Mouse (Mus musculus) neural tube, embryonic 11.5 days (tissue): ENCODE data around the gene Cnn3. TPM values are rescaled to one million over a fixed set of nuclear protein-coding genes. Genes with fewer than 3 reads are reported as not detected.

ENCODE experiments used
- ATAC-seq: fragments of 200-750 bp; cut with Nextera tagmentation; 2 replicates; pipeline ENCODE4 v1.8.0; 2017; ENCODE audit warnings: moderate number of reproducible peaks, mild to moderate bottlenecking, moderate TSS enrichment, moderate library complexity; ENCODE audit not compliant: insufficient read depth, low FRiP score, low TSS enrichment
- DNase-seq: peaks from one replicate; pipeline ENCODE4 v3.0.0-alpha.2; 2015; ENCODE audit warnings: low spot score
- H3K27ac ChIP-seq: fragments of 300-500 bp; sonication (generic); 2 replicates; pipeline ENCODE4 v1.5.1; 2014; ENCODE audit warnings: low read depth, mild to moderate bottlenecking, low read length
- H3K27me3 ChIP-seq: fragments of 300-500 bp; sonication (generic); 2 replicates; pipeline ENCODE4 v1.6.1; 2014; ENCODE audit warnings: mild to moderate bottlenecking, low read length, mixed read lengths; ENCODE audit not compliant: control insufficient read depth, insufficient read depth
- H3K36me3 ChIP-seq: fragments of 300-500 bp; sonication (generic); 2 replicates; pipeline ENCODE4 v1.6.1; 2014; ENCODE audit warnings: mild to moderate bottlenecking, low read length, moderate library complexity, mixed read lengths; ENCODE audit not compliant: control insufficient read depth, insufficient read depth
- H3K4me1 ChIP-seq: fragments of 300-500 bp; sonication (generic); 2 replicates; pipeline ENCODE4 v1.6.1; 2014; ENCODE audit warnings: low read length, mixed read lengths; ENCODE audit not compliant: control insufficient read depth, insufficient read depth
- H3K4me2 ChIP-seq: fragments of 300-500 bp; sonication (generic); 2 replicates; pipeline ENCODE4 v1.6.1; 2014; ENCODE audit warnings: low read depth, mild to moderate bottlenecking, moderate library complexity
- H3K4me3 ChIP-seq: fragments of 300-500 bp; sonication (generic); 2 replicates; pipeline ENCODE4 v1.5.1; 2014; ENCODE audit warnings: low read depth, low read length
- H3K9ac ChIP-seq: fragments of 300-500 bp; sonication (generic); 2 replicates; pipeline ENCODE4 v1.6.1; 2014; ENCODE audit warnings: mild to moderate bottlenecking, low read length
- H3K9me3 ChIP-seq: fragments of 300-500 bp; sonication (generic); 2 replicates; pipeline ENCODE4 v1.6.1; 2016; ENCODE audit warnings: low read length; ENCODE audit not compliant: control insufficient read depth
- WGBS: fragments of 180-500 bp; shearing (Covaris S2); extraction: QIAGEN DNeasy Blood & Tissue Kit; methylation state at CpG from one replicate; pipeline ENCODE4 v1.1.7; 2014; 5-methylcytosine and 5-hydroxymethylcytosine counted together
- polyA plus RNA-seq: library from polyadenylated mRNA; unstranded; fragments of >200 nt; fragmentation: Nextera tagmentation; extraction: Ambion mirVana; gene quantifications from 2 replicates; pipeline ENCODE4 v1.2.1, GENCODE M21; 2014

Gene Cnn3
- polyA plus RNA-seq, 1 experiment from 2014 or later: 1,106 TPM

DNA sequence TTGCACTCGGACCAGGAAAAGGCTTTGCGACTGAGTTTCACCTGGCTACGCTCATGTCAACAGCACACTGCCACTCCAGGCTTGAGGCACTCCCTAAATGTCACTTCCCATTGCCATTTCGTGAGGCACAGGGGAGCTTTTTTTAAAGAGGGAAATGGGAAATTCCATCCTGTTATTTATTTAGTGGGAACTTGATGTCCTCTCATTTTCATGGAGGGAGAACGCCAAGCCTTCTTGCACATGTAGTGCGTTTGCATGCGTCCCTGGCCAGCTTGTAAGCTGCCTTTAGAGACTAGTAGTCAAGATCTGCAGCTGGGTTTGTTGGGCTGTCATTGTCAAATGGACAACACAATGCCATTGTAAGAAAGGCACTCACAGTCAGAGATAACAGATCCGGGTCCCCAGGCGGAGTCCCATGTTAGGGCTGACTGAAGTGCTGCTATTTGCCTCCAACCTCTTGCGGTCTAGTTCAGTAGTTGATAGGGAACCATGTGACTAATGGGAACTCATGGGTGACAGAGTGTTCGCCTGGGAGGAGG lies 13.4 kb downstream of the Cnn3 start:
- Histone ChIP-seq H3K27ac (no peak overlapping the region), H3K4me1 (peaks cover 8% of the 10 kb centered on the region), H3K36me3 (peaks cover 13% of the 10 kb centered on the region), H3K9ac (no peak overlapping the region), H3K4me2 (no peak overlapping the region), H3K4me3 (no peak overlapping the region), H3K9me3 (peaks cover 3% of the 10 kb centered on the region; the same call in 1 of the 2 replicates), H3K27me3 (no peaks in the 10 kb centered on the region)
- 89% methylated on average over 11 of the region's 11 CpGs for WGBS
- no peak for DNase-seq
- ATAC-seq: no peak

DNA sequence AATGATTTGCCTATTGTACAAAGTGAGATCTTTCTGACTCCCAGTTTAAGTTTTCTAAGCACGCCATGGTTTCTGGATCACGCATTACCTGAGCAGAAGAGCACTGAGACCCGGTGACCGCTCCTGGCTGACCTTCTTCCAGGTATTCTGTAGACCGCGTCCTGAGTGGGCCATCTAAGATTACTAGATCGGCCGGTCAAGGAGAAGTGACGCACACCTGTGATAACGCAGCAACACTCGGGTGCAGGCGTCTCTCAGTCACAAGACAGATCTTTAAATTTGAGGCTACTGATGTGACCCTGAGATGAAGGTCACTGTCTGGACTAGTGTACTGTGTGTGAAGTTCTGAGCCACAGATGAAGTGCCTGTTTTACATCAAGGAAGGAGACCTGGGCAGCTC lies 15.2 kb downstream of the Cnn3 start:
- Histone ChIP-seq H3K9me3 (peaks cover 4% of the 10 kb centered on the region; the same call in 1 of the 2 replicates), H3K36me3 (peaks cover 15% of the 10 kb centered on the region), H3K9ac (no peak overlapping the region), H3K4me3 (no peak overlapping the region), H3K27me3 (no peaks in the 10 kb centered on the region), H3K27ac (no peak overlapping the region), H3K4me1 (no peaks in the 10 kb centered on the region), H3K4me2 (no peak overlapping the region)
- DNase-seq (no peak), ATAC-seq (no peak)
- 96% methylated on average over 12 of the region's 12 CpGs for WGBS

DNA sequence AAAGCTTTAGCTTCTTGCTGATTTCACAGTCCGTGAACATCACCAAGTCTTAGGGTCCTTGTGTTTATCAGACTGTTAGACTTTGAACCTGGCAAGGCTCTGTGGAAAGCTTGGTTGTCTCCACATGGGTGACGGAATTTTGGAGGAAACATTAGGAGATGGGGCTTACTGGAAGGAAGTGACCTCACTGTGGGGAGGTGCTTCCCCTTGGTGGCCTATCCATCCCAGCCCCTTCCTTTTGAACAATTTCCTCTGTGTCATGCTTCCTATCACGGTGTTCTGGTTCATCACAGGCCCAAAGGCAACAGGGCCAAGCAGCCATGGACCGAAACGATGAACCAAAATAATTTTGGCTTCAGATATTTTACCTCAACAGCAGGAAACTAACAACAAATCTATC lies 16.0 kb downstream of the Cnn3 start:
- 97% methylated on average over 5 of the region's 5 CpGs for WGBS
- H3K9ac ChIP-seq: no peak overlapping the region
- no peak overlapping the region for H3K4me3 ChIP-seq
- H3K27me3 ChIP-seq: no peaks in the 10 kb centered on the region
- no peaks in the 10 kb centered on the region for H3K4me1 ChIP-seq
- no peak overlapping the region for H3K27ac ChIP-seq
- H3K36me3 ChIP-seq: peaks cover 15% of the 10 kb centered on the region
- DNase-seq (no peak), ATAC-seq (no peak)
- no peak overlapping the region for H3K4me2 ChIP-seq
- peaks cover 4% of the 10 kb centered on the region; the same call in 1 of the 2 replicates for H3K9me3 ChIP-seq

DNA sequence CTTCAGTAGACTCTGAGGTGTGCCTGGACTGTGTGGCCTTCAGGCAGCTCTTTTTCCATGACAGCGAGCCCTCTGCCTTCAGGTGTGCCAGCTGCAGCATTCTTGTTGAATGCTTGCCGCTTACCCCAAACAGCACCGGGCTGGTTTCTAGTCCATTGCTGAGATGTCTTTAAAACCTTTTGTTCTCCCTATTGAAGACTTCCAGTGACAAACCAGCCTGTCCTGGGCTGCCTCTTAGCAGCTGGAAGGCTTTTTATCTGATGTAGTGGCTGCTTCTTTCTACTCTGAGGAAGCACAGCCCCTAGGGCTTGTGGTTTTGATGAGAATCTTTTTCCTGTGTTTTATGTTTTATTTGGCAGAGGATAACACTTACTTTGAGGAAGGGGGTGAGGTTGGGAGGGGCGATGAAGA lies 17.6 kb downstream of the Cnn3 start:
- H3K4me3 ChIP-seq: no peak overlapping the region
- WGBS: 92% methylated on average over 4 of the region's 4 CpGs
- peaks cover 15% of the 10 kb centered on the region for H3K36me3 ChIP-seq
- no peak overlapping the region for H3K27ac ChIP-seq
- ATAC-seq: no peak
- no peak overlapping the region for H3K9ac ChIP-seq
- no peak for DNase-seq
- no peak overlapping the region for H3K4me2 ChIP-seq
- no peaks in the 10 kb centered on the region for H3K27me3 ChIP-seq
- H3K4me1 ChIP-seq: peaks cover 11% of the 10 kb centered on the region
- H3K9me3 ChIP-seq: peaks cover 4% of the 10 kb centered on the region; the same call in 1 of the 2 replicates

DNA sequence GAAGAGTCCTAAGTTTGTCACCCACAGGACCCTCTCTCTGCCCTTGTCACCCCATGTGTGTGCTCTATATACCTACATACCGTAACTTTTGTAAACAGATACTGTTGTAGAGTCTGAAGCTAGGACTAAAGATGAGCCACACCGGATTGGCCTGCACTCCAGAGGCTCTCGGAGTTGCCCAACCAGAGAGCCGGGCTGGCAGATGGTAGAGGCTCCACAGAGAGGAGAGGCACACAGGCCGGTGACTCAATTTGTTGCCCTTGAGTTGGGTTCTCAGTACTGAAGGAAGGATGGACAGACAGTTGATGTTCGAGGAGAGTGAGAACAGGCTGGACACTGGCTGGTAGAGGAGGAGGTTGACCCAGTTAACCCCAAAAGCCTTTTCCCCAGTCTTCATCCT lies 18.1 kb downstream of the Cnn3 start:
- Histone ChIP-seq H3K9me3 (peaks cover 4% of the 10 kb centered on the region; the same call in 1 of the 2 replicates), H3K27me3 (no peaks in the 10 kb centered on the region), H3K36me3 (peaks cover 15% of the 10 kb centered on the region), H3K4me3 (no peak overlapping the region), H3K4me2 (no peak overlapping the region), H3K27ac (no peak overlapping the region), H3K9ac (no peak overlapping the region), H3K4me1 (peaks cover 11% of the 10 kb centered on the region)
- ATAC-seq (0 out of 2 replicates have a peak, but pooled peaks have one; percentile 6), DNase-seq (no peak)
- WGBS: 96% methylated on average over 6 of the region's 6 CpGs

DNA sequence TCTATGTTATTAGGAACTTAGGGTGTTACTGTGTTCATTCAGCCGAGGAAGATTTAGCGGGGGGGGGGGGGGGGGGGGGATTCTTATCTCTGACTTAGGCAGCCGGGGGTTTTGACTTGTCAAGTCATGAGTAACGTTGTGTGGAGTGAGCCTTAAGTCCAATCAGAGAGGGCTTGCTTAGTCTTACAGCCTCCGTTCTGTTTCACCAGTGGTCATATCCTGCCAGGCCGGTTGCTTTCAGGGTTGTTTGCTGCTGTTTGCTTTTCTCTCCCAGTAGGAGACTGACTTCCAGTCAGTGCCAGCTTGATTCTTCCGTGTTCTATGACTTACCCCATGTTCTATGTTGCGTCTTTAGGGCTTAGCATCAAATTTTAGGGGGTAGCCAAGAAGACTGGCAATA lies 20.2 kb downstream of the Cnn3 start:
- Histone ChIP-seq H3K4me2 (no peak overlapping the region), H3K27me3 (no peaks in the 10 kb centered on the region), H3K36me3 (peaks cover 17% of the 10 kb centered on the region), H3K4me1 (peaks cover 11% of the 10 kb centered on the region), H3K9ac (no peak overlapping the region), H3K27ac (no peak overlapping the region), H3K9me3 (peaks cover 4% of the 10 kb centered on the region; the same call in 1 of the 2 replicates), H3K4me3 (no peak overlapping the region)
- ATAC-seq (no peak), DNase-seq (no peak)
- 83% methylated on average over 7 of the region's 8 CpGs for WGBS

DNA sequence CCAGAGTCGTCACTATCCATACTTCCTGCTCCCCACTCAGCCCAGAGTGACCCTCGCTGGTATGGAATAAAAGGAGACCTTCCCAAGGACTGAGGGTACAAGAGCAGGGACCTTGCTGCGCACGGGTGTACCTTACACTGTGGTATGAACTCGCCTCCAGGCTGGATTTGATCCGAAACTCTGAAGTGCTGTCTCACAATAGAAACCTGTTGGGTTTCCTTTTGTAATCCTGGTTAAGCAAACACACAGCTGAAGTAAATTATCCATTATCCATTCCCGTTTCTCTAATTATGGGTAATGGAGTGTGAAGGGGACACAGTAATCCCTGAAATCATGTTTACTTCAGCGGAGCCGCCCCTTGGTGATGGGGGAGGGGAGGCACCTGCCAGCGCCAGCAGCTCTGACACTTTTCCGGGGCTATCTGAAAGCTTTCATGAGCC lies 21.8 kb downstream of the Cnn3 start:
- H3K9me3 ChIP-seq: peaks cover 4% of the 10 kb centered on the region; the same call in 1 of the 2 replicates
- peaks cover 11% of the 10 kb centered on the region for H3K4me1 ChIP-seq
- DNase-seq: no peak
- ATAC-seq: 0 out of 2 replicates have a peak, but pooled peaks have one; percentile 20
- no peak overlapping the region for H3K4me2 ChIP-seq
- WGBS: 39% methylated on average over 11 of the region's 11 CpGs
- H3K4me3 ChIP-seq: no peak overlapping the region
- no peak overlapping the region for H3K27ac ChIP-seq
- peaks cover 13% of the 10 kb centered on the region for H3K36me3 ChIP-seq
- H3K9ac ChIP-seq: no peak overlapping the region
- no peaks in the 10 kb centered on the region for H3K27me3 ChIP-seq

DNA sequence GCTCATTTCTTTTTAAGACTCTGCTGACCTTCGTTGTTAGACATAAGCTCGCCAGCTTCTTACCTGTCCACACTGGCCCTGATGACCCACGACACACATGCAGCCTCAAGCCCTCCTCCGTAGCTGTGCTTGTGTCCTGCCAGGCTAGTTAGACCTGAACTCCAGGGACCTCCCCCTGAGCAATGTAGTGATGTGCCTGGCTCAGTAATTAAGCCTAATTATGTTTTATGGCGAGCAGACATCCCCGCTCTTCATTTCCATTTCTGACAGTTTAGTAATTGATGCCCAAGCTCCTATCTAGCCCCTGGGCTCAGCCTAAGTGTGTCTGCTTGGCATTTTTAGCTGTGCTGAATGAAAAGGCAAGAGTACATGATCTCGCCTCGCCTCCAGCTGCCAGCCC lies 22.3 kb downstream of the Cnn3 start:
- Histone ChIP-seq H3K27ac (no peak overlapping the region), H3K27me3 (no peaks in the 10 kb centered on the region), H3K4me3 (no peak overlapping the region), H3K4me1 (peaks cover 11% of the 10 kb centered on the region), H3K9ac (no peak overlapping the region), H3K36me3 (peaks cover 13% of the 10 kb centered on the region), H3K9me3 (peaks cover 4% of the 10 kb centered on the region; the same call in 1 of the 2 replicates), H3K4me2 (no peak overlapping the region)
- no peak for DNase-seq
- 63% methylated on average over 8 of the region's 8 CpGs for WGBS
- peak; percentile 55; the same call in 1 of the 2 replicates for ATAC-seq

DNA sequence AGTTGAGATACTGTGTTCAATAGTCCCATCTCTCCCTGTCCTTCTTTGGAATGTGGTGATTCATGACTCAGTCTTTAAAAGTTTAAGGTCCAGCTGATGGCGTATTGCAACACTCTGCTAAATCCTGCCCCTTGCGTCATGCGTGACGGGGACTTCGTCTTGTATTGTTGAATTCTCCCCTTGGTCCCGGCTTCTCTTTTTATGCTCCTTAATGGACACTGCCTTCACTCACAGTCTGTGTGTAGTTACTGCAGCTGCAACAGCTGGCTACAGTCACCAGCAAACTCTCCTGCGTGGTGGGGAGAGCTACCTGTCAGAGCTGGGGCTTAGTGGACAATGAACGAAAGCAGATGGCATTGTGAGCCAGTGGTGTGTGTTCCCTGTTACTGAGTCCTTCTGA lies 23.2 kb downstream of the Cnn3 start:
- Histone ChIP-seq H3K4me2 (no peak overlapping the region), H3K4me3 (no peak overlapping the region), H3K9ac (no peak overlapping the region), H3K9me3 (peaks cover 3% of the 10 kb centered on the region; the same call in 1 of the 2 replicates), H3K36me3 (peaks cover 10% of the 10 kb centered on the region), H3K27ac (no peak overlapping the region), H3K27me3 (no peaks in the 10 kb centered on the region), H3K4me1 (peaks cover 11% of the 10 kb centered on the region)
- DNase-seq (no peak), ATAC-seq (no peak)
- WGBS: 81% methylated on average over 8 of the region's 8 CpGs
